ENCODE assay signal across 8 mouse cellular contexts in genomic region chrX:56732401-56732800, GRCm38 (mm10). TPM values are rescaled to one million over a fixed set of nuclear protein-coding genes. Genes with fewer than 3 reads are reported as not detected.
DNase-seq lines count a peak whose midpoint lies in the region; ATAC-seq lines count a peak whose summit lies in the region.

No protein-coding gene starts in this region.

- ATAC-seq in kidney, embryonic 16.5 days (ENCODE audit: low FRiP score, low TSS enrichment): no peak
- ATAC-seq in embryonic facial prominence, embryonic 13.5 days (ENCODE audit: insufficient number of reproducible peaks, insufficient read depth, low FRiP score, low TSS enrichment, low read depth): no peak
- no peak for ATAC-seq in intestine, embryonic 15.5 days
- ATAC-seq in neural tube, embryonic 11.5 days (ENCODE audit: insufficient read depth, low FRiP score, low TSS enrichment): no peak
- no peak for ATAC-seq in granulocyte monocyte progenitor cell, adult 5-6 weeks (replicated peaks; ENCODE audit: poor library complexity, severe bottlenecking)

- DNase-seq in kidney, postnatal 14 days: no peak
- DNase-seq in neural tube, embryonic 11.5 days (ENCODE audit: low spot score): no peak
- no peak for DNase-seq in adrenal gland, postnatal 36 days
- DNase-seq in right cerebral cortex, adult 18-20 months: no peak

- no peaks in the 10 kb centered on the region for H3K36me3 ChIP-seq in kidney, embryonic 16.5 days (ENCODE audit: insufficient read depth, low read length)
- H3K36me3 ChIP-seq in embryonic facial prominence, embryonic 13.5 days: no peaks in the 10 kb centered on the region
- H3K36me3 ChIP-seq in intestine, embryonic 15.5 days: no peaks in the 10 kb centered on the region
- no peaks in the 10 kb centered on the region for H3K36me3 ChIP-seq in neural tube, embryonic 11.5 days (ENCODE audit: control insufficient read depth, insufficient read depth, low read length)

- 26% methylated on average over 3 of the region's 3 CpGs for WGBS in kidney, embryonic 16.5 days
- WGBS in embryonic facial prominence, embryonic 13.5 days: 26% methylated on average over 3 of the region's 3 CpGs
- WGBS in intestine, embryonic 15.5 days: 39% methylated on average over 3 of the region's 3 CpGs
- WGBS in neural tube, embryonic 11.5 days: 24% methylated on average over 3 of the region's 3 CpGs

- no peaks in the 10 kb centered on the region for H3K4me1 ChIP-seq in kidney, embryonic 16.5 days (ENCODE audit: insufficient read depth, low read length)
- H3K4me1 ChIP-seq in embryonic facial prominence, embryonic 13.5 days: no peaks in the 10 kb centered on the region
- H3K4me1 ChIP-seq in intestine, embryonic 15.5 days (replicated peaks): no peaks in the 10 kb centered on the region
- no peaks in the 10 kb centered on the region for H3K4me1 ChIP-seq in neural tube, embryonic 11.5 days (ENCODE audit: control insufficient read depth, insufficient read depth, low read length)

- H3K4me2 ChIP-seq in kidney, embryonic 16.5 days (replicated peaks; ENCODE audit: low read depth, low read length): peak overlapping the region; percentile 54
- peak overlapping the region; percentile 62 for H3K4me2 ChIP-seq in embryonic facial prominence, embryonic 13.5 days
- H3K4me2 ChIP-seq in intestine, embryonic 15.5 days (replicated peaks): 0 out of 2 replicates have a peak overlapping the region, but pooled peaks have one; percentile 68
- H3K4me2 ChIP-seq in neural tube, embryonic 11.5 days (ENCODE audit: low read depth): peak overlapping the region; percentile 49

- H3K4me3 ChIP-seq in kidney, embryonic 16.5 days (ENCODE audit: low read length): peak overlapping the region; percentile 52
- peak overlapping the region; percentile 50 for H3K4me3 ChIP-seq in embryonic facial prominence, embryonic 13.5 days
- peak overlapping the region; percentile 51 for H3K4me3 ChIP-seq in intestine, embryonic 15.5 days (replicated peaks)
- peak overlapping the region; percentile 47 for H3K4me3 ChIP-seq in neural tube, embryonic 11.5 days (ENCODE audit: low read depth, low read length)

- no peak overlapping the region for H3K27ac ChIP-seq in kidney, embryonic 16.5 days (ENCODE audit: low read length)
- no peak overlapping the region for H3K27ac ChIP-seq in embryonic facial prominence, embryonic 13.5 days
- no peak overlapping the region for H3K27ac ChIP-seq in intestine, embryonic 15.5 days
- H3K27ac ChIP-seq in neural tube, embryonic 11.5 days (ENCODE audit: low read depth, low read length): no peak overlapping the region

- H3K27me3 ChIP-seq in kidney, embryonic 16.5 days (ENCODE audit: insufficient read depth, low read length): no peaks in the 10 kb centered on the region; the same call in 1 of the 2 replicates
- no peaks in the 10 kb centered on the region; the same call in 1 of the 2 replicates for H3K27me3 ChIP-seq in embryonic facial prominence, embryonic 13.5 days
- no peaks in the 10 kb centered on the region for H3K27me3 ChIP-seq in intestine, embryonic 15.5 days (replicated peaks)
- no peaks in the 10 kb centered on the region for H3K27me3 ChIP-seq in neural tube, embryonic 11.5 days (ENCODE audit: control insufficient read depth, insufficient read depth, low read length)

- no peak overlapping the region; the same call in 1 of the 2 replicates for H3K9ac ChIP-seq in kidney, embryonic 16.5 days (replicated peaks; ENCODE audit: low read length)
- no peak overlapping the region for H3K9ac ChIP-seq in embryonic facial prominence, embryonic 13.5 days
- no peak overlapping the region for H3K9ac ChIP-seq in intestine, embryonic 15.5 days
- peak overlapping the region; percentile 66 for H3K9ac ChIP-seq in neural tube, embryonic 11.5 days (ENCODE audit: low read length)

- no peaks in the 10 kb centered on the region for H3K9me3 ChIP-seq in kidney, embryonic 16.5 days (ENCODE audit: low read length)
- no peaks in the 10 kb centered on the region for H3K9me3 ChIP-seq in embryonic facial prominence, embryonic 13.5 days
- H3K9me3 ChIP-seq in intestine, embryonic 15.5 days: no peaks in the 10 kb centered on the region
- H3K9me3 ChIP-seq in neural tube, embryonic 11.5 days (ENCODE audit: control insufficient read depth, low read length): no peaks in the 10 kb centered on the region

RNA-seq across cellular contexts. Expression of gene Fhl1, which starts 0.8 kb away (rescaled TPM):
- 98.0 and 110 TPM in 2 replicates for polyA plus RNA-seq in kidney, embryonic 16.5 days (2015; fragmentation: Nextera tagmentation; extraction: Ambion mirVana)
- 52.3 and 57.3 TPM in 2 replicates for polyA plus RNA-seq in embryonic facial prominence, embryonic 13.5 days (2015; fragmentation: Nextera tagmentation; extraction: Ambion mirVana)
- polyA plus RNA-seq in intestine, embryonic 15.5 days (2015; fragmentation: Nextera tagmentation; extraction: Ambion mirVana): 47.0 and 54.3 TPM in 2 replicates
- polyA plus RNA-seq in neural tube, embryonic 11.5 days (2014; fragmentation: Nextera tagmentation; extraction: Ambion mirVana): 84.3 and 89.6 TPM in 2 replicates
- total RNA-seq in granulocyte monocyte progenitor cell, adult 5-6 weeks (2014; fragmentation: Nextera tagmentation): not detected in 2 replicates
- not detected in 2 replicates for total RNA-seq in granulocyte monocyte progenitor cell, adult 5-6 weeks (2017)
- total RNA-seq in adrenal gland, postnatal 36 days (2021): 10 to 100 TPM; 37.4 to 73.8 TPM
